Mouse (Mus musculus): Measurements from ENCODE around the gene Sgpp2.

GRCm38 (mm10) chr1:78370121-78370520 lies 60.0 kb downstream of the Sgpp2 start:
- TF ChIP-seq CTCF (IDR thresholded peaks at IDR 0.05; ENCODE audit: extremely low read depth, insufficient read depth, insufficient read length, insufficient replicate concordance) (no peak), POLR2A (IDR thresholded peaks at IDR 0.05; ENCODE audit: low read depth, low read length) (no peak)
